In genomic region chr1:153506266-153506665, GRCm38 (mm10) we compare ENCODE assay signal across 11 mouse cellular contexts. TPM values are rescaled to one million over a fixed set of nuclear protein-coding genes. Genes with fewer than 3 reads are reported as not detected.
DNase-seq lines count a peak whose midpoint lies in the region; ATAC-seq and TF ChIP-seq lines count a peak whose summit lies in the region.
"Had no signal": no experiment of that assay in that cellular context is flagged by ENCODE, and none has a peak within 500 bp of the region (broad histone marks: within the 10 kb centered on the region; RNA-seq: fewer than 3 reads in every experiment).

No protein-coding gene starts in this region.

- no peaks in the 10 kb centered on the region for H3K27me3 ChIP-seq in forebrain, embryonic 14.5 days (replicated peaks; ENCODE audit: control insufficient read depth, insufficient read depth, low read length)
- no peaks in the 10 kb centered on the region for H3K27me3 ChIP-seq in forebrain, embryonic 11.5 days (ENCODE audit: control insufficient read depth, insufficient read depth, low read length)
- H3K27me3 ChIP-seq: neural tube, embryonic 13.5 days had no signal

- no peak for TF ChIP-seq CTCF in layer of hippocampus, adult 2 months (conservative IDR thresholded peaks at IDR 0.05)

- no peaks in the 10 kb centered on the region for H3K36me3 ChIP-seq in forebrain, embryonic 14.5 days (ENCODE audit: control insufficient read depth, insufficient read depth, low read length)
- H3K36me3 ChIP-seq in forebrain, embryonic 11.5 days (ENCODE audit: control insufficient read depth, insufficient read depth, low read length): no peaks in the 10 kb centered on the region
- H3K36me3 ChIP-seq: neural tube, embryonic 13.5 days had no signal

- ATAC-seq in forebrain, embryonic 14.5 days: 0 out of 2 replicates have a peak, but pooled peaks have one; percentile 44
- no peak for ATAC-seq in forebrain, embryonic 11.5 days (replicated peaks; ENCODE audit: low FRiP score)
- ATAC-seq: CD4-positive, CD25-positive, alpha-beta regulatory T cell, adult 4 months had no signal

- DNase-seq in forebrain, embryonic 14.5 days (ENCODE audit: low spot score): peak; percentile 68
- DNase-seq in forebrain, embryonic 11.5 days (ENCODE audit: low spot score): no peak
- DNase-seq in layer of hippocampus, adult 2 months (ENCODE audit: low spot score in 2 of 2): peak; percentile 40 to 53
- no peak for DNase-seq in layer of hippocampus, adult 9-10 months (ENCODE audit: low spot score)
- peak; percentile 77 for DNase-seq in adrenal gland, postnatal 10 days
- peak; percentile 24 to 45 for DNase-seq in kidney, postnatal 4 days
- no peak for DNase-seq in thymus, postnatal 36 days
- no peak for DNase-seq in retina, embryonic 14.5 days (ENCODE audit: low spot score)
- DNase-seq: lung, adult 2 months had no signal

- no peak overlapping the region for H3K4me2 ChIP-seq in forebrain, embryonic 14.5 days (ENCODE audit: low read length)
- H3K4me2 ChIP-seq in forebrain, embryonic 11.5 days (ENCODE audit: low read depth, low read length, severe bottlenecking): no peak overlapping the region
- H3K4me2 ChIP-seq: neural tube, embryonic 13.5 days had no signal

- no peak overlapping the region for H3K4me3 ChIP-seq in forebrain, embryonic 14.5 days (ENCODE audit: low read depth, low read length)
- no peak overlapping the region for H3K4me3 ChIP-seq in forebrain, embryonic 11.5 days (ENCODE audit: low read depth, low read length)
- no peak overlapping the region for H3K4me3 ChIP-seq in layer of hippocampus, adult 2 months
- H3K4me3 ChIP-seq: neural tube, embryonic 13.5 days had no signal

- H3K27ac ChIP-seq in forebrain, embryonic 14.5 days (ENCODE audit: low read depth, low read length): no peak overlapping the region
- H3K27ac ChIP-seq in forebrain, embryonic 11.5 days (ENCODE audit: low read depth, low read length): no peak overlapping the region
- no peak overlapping the region for H3K27ac ChIP-seq in layer of hippocampus, adult 2 months
- H3K27ac ChIP-seq: neural tube, embryonic 13.5 days had no signal

- no peak overlapping the region for H3K9ac ChIP-seq in forebrain, embryonic 14.5 days (ENCODE audit: low read length)
- no peak overlapping the region for H3K9ac ChIP-seq in forebrain, embryonic 11.5 days (ENCODE audit: low read length)
- H3K9ac ChIP-seq: neural tube, embryonic 13.5 days had no signal

- no peaks in the 10 kb centered on the region for H3K4me1 ChIP-seq in forebrain, embryonic 14.5 days (ENCODE audit: control insufficient read depth, insufficient read depth, low read length)
- H3K4me1 ChIP-seq in forebrain, embryonic 11.5 days (replicated peaks; ENCODE audit: control insufficient read depth, insufficient read depth, low read length): no peaks in the 10 kb centered on the region
- H3K4me1 ChIP-seq: neural tube, embryonic 13.5 days had no signal

- H3K9me3 ChIP-seq in forebrain, embryonic 14.5 days (replicated peaks; ENCODE audit: control insufficient read depth, low read length): no peaks in the 10 kb centered on the region
- H3K9me3 ChIP-seq in forebrain, embryonic 11.5 days (ENCODE audit: control insufficient read depth, low read length): no peaks in the 10 kb centered on the region
- H3K9me3 ChIP-seq: neural tube, embryonic 13.5 days had no signal

- WGBS in forebrain, embryonic 14.5 days: 25% methylated on average over 5 of the region's 6 CpGs
- 83% methylated on average over 6 of the region's 6 CpGs for WGBS in forebrain, embryonic 11.5 days

RNA-seq across cellular contexts. Expression of gene Dhx9, which starts 18.8 kb away (rescaled TPM):
- polyA plus RNA-seq in forebrain, embryonic 14.5 days (2014; fragmentation: Nextera tagmentation; extraction: Ambion mirVana): 32.9 and 42.0 TPM in 2 replicates
- polyA plus RNA-seq in forebrain, embryonic 11.5 days (2014; fragmentation: Nextera tagmentation; extraction: Ambion mirVana): 27.5 and 29.5 TPM in 2 replicates
- 100 to 1,000 TPM; 118 to 120 TPM for total RNA-seq in layer of hippocampus, adult 2 months (2021)
- total RNA-seq in adrenal gland, postnatal 10 days (2021): 100 to 1,000 TPM; 107 to 121 TPM

RNA-seq across cellular contexts. Expression of gene Npl, which starts 43.6 kb away (rescaled TPM):
- 9.8 and 10.1 TPM in 2 replicates for polyA plus RNA-seq in forebrain, embryonic 14.5 days (2014; fragmentation: Nextera tagmentation; extraction: Ambion mirVana)
- 12.4 and 14.3 TPM in 2 replicates for polyA plus RNA-seq in forebrain, embryonic 11.5 days (2014; fragmentation: Nextera tagmentation; extraction: Ambion mirVana)
- total RNA-seq in layer of hippocampus, adult 2 months (2021): 1 to 10 TPM; 4.2 to 4.9 TPM
- total RNA-seq in adrenal gland, postnatal 10 days (2021): 1 to 10 TPM; 4.0 to 4.2 TPM
- polyA plus RNA-seq: CD4-positive, CD25-positive, alpha-beta regulatory T cell, adult 4 months had no signal

Comparison
In these comparisons a context has a peak if more than half of its experiments do, and no peak if none do; other contexts are left out.
1. DNase-seq: peak in forebrain, embryonic 14.5 days (single experiment), layer of hippocampus, adult 2 months (2 of 2), adrenal gland, postnatal 10 days (single experiment) and kidney, postnatal 4 days (2 of 2); none in forebrain, embryonic 11.5 days (single experiment), layer of hippocampus, adult 9-10 months (single experiment), thymus, postnatal 36 days (0 of 2) and retina, embryonic 14.5 days (single experiment).